Mouse (Mus musculus): ENCODE measurements around the gene Gas2l2.

The Gas2l2 gene

GRCm38 (mm10) chr11:83394802-83395439, 34.3 kb downstream of the Gas2l2 start:
- no peak for DNase-seq (ENCODE audit: low spot score)

- no peak for DNase-seq (ENCODE audit: low spot score)
Measured at GRCm38 (mm10) chr11:83393062-83393461, 36.2 kb downstream of the Gas2l2 start.

- no peak for DNase-seq (ENCODE audit: low spot score)
Measured at GRCm38 (mm10) chr11:83383532-83383887, 45.7 kb downstream of the Gas2l2 start.

GRCm38 (mm10) chr11:83382876-83383531, 46.3 kb downstream of the Gas2l2 start:
- no peak for DNase-seq (ENCODE audit: low spot score)

GRCm38 (mm10) chr11:83379745-83380341, 49.4 kb downstream of the Gas2l2 start:
- no peak for DNase-seq (ENCODE audit: low spot score)

Data from testis, postnatal 14 days (tissue).